Mouse (Mus musculus) urinary bladder, postnatal 14 days (tissue): ENCODE measurements around the gene Lama5.

Source experiments
- DNase-seq: peaks from one replicate; pipeline ENCODE4 v3.0.0; 2021; ENCODE audit warnings: low spot score

Lama5 gene

GRCm38 (mm10) chr2:180197323-180198037, 28.2 kb downstream of the Lama5 start:
- DNase-seq, result no peak

- no peak for DNase-seq
Measured at GRCm38 (mm10) chr2:180196610-180197322, 28.9 kb downstream of the Lama5 start.

- no peak for DNase-seq
Measured at GRCm38 (mm10) chr2:180187362-180187761, 38.3 kb downstream of the Lama5 start.

- no peak for DNase-seq
Measured at GRCm38 (mm10) chr2:180185686-180186085, 40.0 kb downstream of the Lama5 start.

GRCm38 (mm10) chr2:180184752-180185109, 40.9 kb downstream of the Lama5 start:
- no peak for DNase-seq

GRCm38 (mm10) chr2:180184011-180184751, 41.5 kb downstream of the Lama5 start:
- no peak for DNase-seq

GRCm38 (mm10) chr2:180181542-180181941, 44.1 kb downstream of the Lama5 start:
- DNase-seq, result no peak

- DNase-seq, result peak; percentile 2
Measured at GRCm38 (mm10) chr2:180175725-180176124, 49.9 kb downstream of the Lama5 start.

- DNase-seq, result peak; percentile 32
Measured at GRCm38 (mm10) chr2:180174121-180174520, 51.5 kb downstream of the Lama5 start.

- peak; percentile 41 for DNase-seq
Measured at GRCm38 (mm10) chr2:180173711-180174110, 51.9 kb downstream of the Lama5 start.

GRCm38 (mm10) chr2:180173163-180173562, 52.5 kb downstream of the Lama5 start:
- no peak for DNase-seq

GRCm38 (mm10) chr2:180172152-180172551, 53.5 kb downstream of the Lama5 start:
- no peak for DNase-seq

- peak; percentile 34 for DNase-seq
Measured at GRCm38 (mm10) chr2:180171522-180172070, 54.1 kb downstream of the Lama5 start.

- peak; percentile 95 for DNase-seq
Measured at GRCm38 (mm10) chr2:180170806-180171521, 54.7 kb downstream of the Lama5 start, which contains the start of gene Adrm1. Gene Adrm1 (plus strand): TSS chr2:180171485.

GRCm38 (mm10) chr2:180170151-180170805, 55.4 kb downstream of the Lama5 start:
- DNase-seq, result no peak

- peak; percentile 59 for DNase-seq
Measured at GRCm38 (mm10) chr2:180166869-180167268, 58.8 kb downstream of the Lama5 start.

- DNase-seq, result no peak
Measured at GRCm38 (mm10) chr2:180165855-180166254, 59.8 kb downstream of the Lama5 start.

- no peak for DNase-seq
Measured at GRCm38 (mm10) chr2:180158627-180159026, 67.0 kb downstream of the Lama5 start.

GRCm38 (mm10) chr2:180154796-180155195, 70.9 kb downstream of the Lama5 start:
- no peak for DNase-seq

GRCm38 (mm10) chr2:180148551-180148950, 77.1 kb downstream of the Lama5 start:
- no peak for DNase-seq

- no peak for DNase-seq
Measured at GRCm38 (mm10) chr2:180147379-180147778, 78.3 kb downstream of the Lama5 start.
